Mouse (Mus musculus): ENCODE measurements at regions not wholly inside any gene's neighbourhood (a gene's known extent, or its start where the extent isn't known, plus 50 kb on each side); places are given as distances from the start of the nearest gene placed in this dataset.
"Not testable (repeated sequence)": the region's sequence is repeated elsewhere in the genome, so short reads cannot be mapped to it uniquely, and the experiment has no call there.

- no peak overlapping the region for H3K4me2 ChIP-seq (ENCODE audit: insufficient read depth, low read depth, poor library complexity, severe bottlenecking)
- in situ Hi-C loops (cut with MboI; ENCODE audit: low pct_ligation_motif_present, low pct_unique_long_range_greater_than_20kb, low sequenced_read_pairs), result no loop called here
- TF ChIP-seq ZNF384 (IDR thresholded peaks at IDR 0.05; ENCODE audit: low read depth, low read length), result no peak
- no peak for TF ChIP-seq JUND (conservative IDR thresholded peaks at IDR 0.05; ENCODE audit: low read depth, low read length)
- no peak for TF ChIP-seq RAD21 (IDR thresholded peaks at IDR 0.05; ENCODE audit: low read depth, low read length)
- no peak for TF ChIP-seq POLR2AphosphoS2 (IDR thresholded peaks at IDR 0.05; ENCODE audit: low read depth, low read length)
- TF ChIP-seq CTCF (conservative IDR thresholded peaks at IDR 0.05 in 1 of 2, IDR thresholded peaks at IDR 0.05 in 1 of 2; ENCODE audit: low read depth in 2 of 2, low read length in 2 of 2), result no peak
- TF ChIP-seq POLR2A (IDR thresholded peaks at IDR 0.05; ENCODE audit: low read depth, low read length), result no peak
- TF ChIP-seq ETS1 (conservative IDR thresholded peaks at IDR 0.05; ENCODE audit: low read depth, low read length), result no peak
- TF ChIP-seq MXI1 (IDR thresholded peaks at IDR 0.05; ENCODE audit: low read depth, low read length), result no peak
- TF ChIP-seq SMC3 (IDR thresholded peaks at IDR 0.05; ENCODE audit: low read depth, low read length), result no peak
- TF ChIP-seq MAFK (IDR thresholded peaks at IDR 0.05; ENCODE audit: insufficient replicate concordance, low read length), result no peak
- no peak for TF ChIP-seq ZMIZ1 (IDR thresholded peaks at IDR 0.05; ENCODE audit: low read depth, low read length)
- TF ChIP-seq USF1 (IDR thresholded peaks at IDR 0.05; ENCODE audit: low read depth, low read length), result no peak
- TF ChIP-seq MYC (IDR thresholded peaks at IDR 0.05; ENCODE audit: low read depth, low read length), result no peak
- TF ChIP-seq NRF1 (IDR thresholded peaks at IDR 0.05; ENCODE audit: low read depth, low read length), result no peak
- no peaks in the 10 kb centered on the region for H3K36me3 ChIP-seq (replicated peaks in 1 of 2; ENCODE audit: control insufficient read depth in 1 of 2, insufficient read depth in 1 of 2, low read length in 1 of 2)
- no peaks in the 10 kb centered on the region for H3K9me3 ChIP-seq (replicated peaks; ENCODE audit: low read length)
- dilution Hi-C loops (cut with MboI; ENCODE audit: extremely low pct_ligation_motif_present, extremely low pct_unique_long_range_greater_than_20kb, low sequenced_read_pairs), result no loop called here
- H3K27ac ChIP-seq (ENCODE audit: insufficient read depth, low read depth), result no peak overlapping the region
- no peaks in the 10 kb centered on the region for H3K27me3 ChIP-seq (replicated peaks)
- no peaks in the 10 kb centered on the region for H3K4me1 ChIP-seq (ENCODE audit: control insufficient read depth in 1 of 2, insufficient read depth in 2 of 2)
- no peak for DNase-seq (ENCODE audit: extremely low read depth)
- H3K4me3 ChIP-seq (replicated peaks in 1 of 3; ENCODE audit: low read depth in 2 of 3, low read length in 2 of 3, poor library complexity in 1 of 3), result no peak overlapping the region
- no peak overlapping the region for H3K9ac ChIP-seq (ENCODE audit: insufficient read depth, low read depth)
- H3K79me2 ChIP-seq (replicated peaks; ENCODE audit: control insufficient read depth, extremely low read depth, insufficient read depth, poor library complexity, severe bottlenecking), result no peaks in the 10 kb centered on the region
Measured at GRCm38 (mm10) chr10:31173169-31173686, 140.0 kb upstream of the Hddc2 start.

GRCm38 (mm10) chr10:31189577-31189976 lies 123.6 kb upstream of the Hddc2 start:
- no peak overlapping the region for H3K4me3 ChIP-seq (replicated peaks in 1 of 3; ENCODE audit: low read depth in 2 of 3, low read length in 2 of 3, poor library complexity in 1 of 3)
- dilution Hi-C loops (cut with MboI; ENCODE audit: extremely low pct_ligation_motif_present, extremely low pct_unique_long_range_greater_than_20kb, low sequenced_read_pairs), result no loop called here
- H3K27me3 ChIP-seq (replicated peaks), result no peaks in the 10 kb centered on the region
- no peak overlapping the region for H3K9ac ChIP-seq (ENCODE audit: insufficient read depth, low read depth)
- H3K27ac ChIP-seq (ENCODE audit: insufficient read depth, low read depth), result no peak overlapping the region
- peak; percentile 7 for DNase-seq (ENCODE audit: extremely low read depth)
- no peaks in the 10 kb centered on the region for H3K36me3 ChIP-seq (replicated peaks in 1 of 2; ENCODE audit: control insufficient read depth in 1 of 2, insufficient read depth in 1 of 2, low read length in 1 of 2)
- H3K4me1 ChIP-seq (ENCODE audit: control insufficient read depth in 1 of 2, insufficient read depth in 2 of 2), result 0 out of 4 replicates have a peak, but pooled peaks cover 0 to 4% of the 10 kb centered on the region in 2 experiments
- TF ChIP-seq CHD2 (IDR thresholded peaks at IDR 0.05; ENCODE audit: low read length) (no peak), TBP (conservative IDR thresholded peaks at IDR 0.05; ENCODE audit: low read depth, low read length) (no peak), POLR2AphosphoS2 (IDR thresholded peaks at IDR 0.05; ENCODE audit: low read depth, low read length) (no peak), KAT2A (IDR thresholded peaks at IDR 0.05; ENCODE audit: insufficient replicate concordance, low read length) (no peak), HCFC1 (IDR thresholded peaks at IDR 0.05; ENCODE audit: low read depth, low read length) (no peak), MAFK (IDR thresholded peaks at IDR 0.05; ENCODE audit: insufficient replicate concordance, low read length) (no peak), ZC3H11A (IDR thresholded peaks at IDR 0.05; ENCODE audit: low read depth, low read length) (no peak), ELF1 (IDR thresholded peaks at IDR 0.05; ENCODE audit: low read depth, low read length) (no peak), ZKSCAN1 (IDR thresholded peaks at IDR 0.05; ENCODE audit: borderline replicate concordance, low read depth, low read length) (no peak), EP300 (IDR thresholded peaks at IDR 0.05; ENCODE audit: low read length) (no peak), GABPA (IDR thresholded peaks at IDR 0.05; ENCODE audit: insufficient replicate concordance, low read depth, low read length) (no peak), MAX (IDR thresholded peaks at IDR 0.05; ENCODE audit: low read length) (no peak), SMC3 (IDR thresholded peaks at IDR 0.05; ENCODE audit: low read depth, low read length) (no peak)
- in situ Hi-C loops (cut with MboI; ENCODE audit: low pct_ligation_motif_present, low pct_unique_long_range_greater_than_20kb, low sequenced_read_pairs), result no loop called here
- H3K9me3 ChIP-seq (replicated peaks; ENCODE audit: low read length), result no peaks in the 10 kb centered on the region
- no peak overlapping the region for H3K4me2 ChIP-seq (ENCODE audit: insufficient read depth, low read depth, poor library complexity, severe bottlenecking)
- no peaks in the 10 kb centered on the region for H3K79me2 ChIP-seq (replicated peaks; ENCODE audit: control insufficient read depth, extremely low read depth, insufficient read depth, poor library complexity, severe bottlenecking)

GRCm38 (mm10) chr10:31212164-31212563 lies 101.0 kb upstream of the Hddc2 start:
- H3K4me2 ChIP-seq (ENCODE audit: insufficient read depth, low read depth, poor library complexity, severe bottlenecking); H3K4me3 ChIP-seq (replicated peaks in 1 of 3; ENCODE audit: low read depth in 2 of 3, low read length in 2 of 3, poor library complexity in 1 of 3); DNase-seq (ENCODE audit: extremely low read depth); H3K36me3 ChIP-seq (replicated peaks in 1 of 2; ENCODE audit: control insufficient read depth in 1 of 2, insufficient read depth in 1 of 2, low read length in 1 of 2); H3K4me1 ChIP-seq (ENCODE audit: control insufficient read depth in 1 of 2, insufficient read depth in 2 of 2); H3K27me3 ChIP-seq (replicated peaks); H3K9me3 ChIP-seq (replicated peaks; ENCODE audit: low read length); H3K79me2 ChIP-seq (replicated peaks; ENCODE audit: control insufficient read depth, extremely low read depth, insufficient read depth, poor library complexity, severe bottlenecking); H3K9ac ChIP-seq (ENCODE audit: insufficient read depth, low read depth); H3K27ac ChIP-seq (ENCODE audit: insufficient read depth, low read depth); dilution Hi-C loops (cut with MboI; ENCODE audit: extremely low pct_ligation_motif_present, extremely low pct_unique_long_range_greater_than_20kb, low sequenced_read_pairs); in situ Hi-C loops (cut with MboI; ENCODE audit: low pct_ligation_motif_present, low pct_unique_long_range_greater_than_20kb, low sequenced_read_pairs): not testable (repeated sequence)

All from CH12.LX (cell line).